Mouse (Mus musculus): Measurements from ENCODE around the gene Parm1.

Gene Parm1

DNA sequence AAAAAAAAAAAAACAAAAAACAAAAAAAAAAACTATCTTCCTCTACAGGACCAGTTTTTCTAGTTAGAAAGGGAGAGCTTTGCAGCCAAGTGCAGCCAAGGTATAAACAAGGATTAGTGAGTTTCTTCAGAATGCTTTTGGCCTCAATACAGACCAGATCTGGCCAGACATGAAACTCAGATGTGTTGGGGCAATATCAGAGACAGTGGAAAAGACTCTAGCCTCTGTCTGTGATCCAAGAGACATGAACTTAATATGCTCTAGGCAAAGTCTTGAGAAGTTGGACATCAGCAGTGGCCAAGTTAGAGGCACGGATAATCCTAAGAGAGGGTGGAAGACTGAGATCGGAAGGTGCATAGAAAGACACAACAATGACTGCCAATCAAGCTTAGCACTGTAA, 56.8 kb downstream of the Parm1 start:
- DNase-seq (ENCODE audit: low read depth, low spot score) = no peak

GRCm38 (mm10) chr5:91578924-91579323, 61.5 kb downstream of the Parm1 start:
- no peak for DNase-seq (ENCODE audit: low read depth, low spot score)

DNA sequence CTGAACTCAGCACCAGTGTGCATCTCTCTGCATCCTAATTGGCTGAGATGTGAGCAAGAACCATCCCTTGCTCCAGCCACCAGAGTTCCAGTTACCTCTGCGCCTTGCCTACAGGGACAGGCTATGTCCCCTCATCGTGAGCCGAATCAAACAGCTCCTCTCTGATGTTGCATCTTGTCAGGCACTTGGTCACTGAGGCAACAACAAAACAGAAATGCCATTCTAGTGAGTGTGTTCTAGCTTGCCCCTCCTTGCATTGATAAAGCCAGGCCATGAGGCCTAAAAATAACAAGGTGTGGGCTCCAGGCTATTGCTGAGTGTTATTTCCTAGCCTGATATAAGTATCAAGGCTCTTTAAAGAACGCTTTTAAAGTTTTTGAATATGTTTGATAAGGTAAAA, 64.4 kb downstream of the Parm1 start:
- DNase-seq (ENCODE audit: low read depth, low spot score) = no peak

DNA sequence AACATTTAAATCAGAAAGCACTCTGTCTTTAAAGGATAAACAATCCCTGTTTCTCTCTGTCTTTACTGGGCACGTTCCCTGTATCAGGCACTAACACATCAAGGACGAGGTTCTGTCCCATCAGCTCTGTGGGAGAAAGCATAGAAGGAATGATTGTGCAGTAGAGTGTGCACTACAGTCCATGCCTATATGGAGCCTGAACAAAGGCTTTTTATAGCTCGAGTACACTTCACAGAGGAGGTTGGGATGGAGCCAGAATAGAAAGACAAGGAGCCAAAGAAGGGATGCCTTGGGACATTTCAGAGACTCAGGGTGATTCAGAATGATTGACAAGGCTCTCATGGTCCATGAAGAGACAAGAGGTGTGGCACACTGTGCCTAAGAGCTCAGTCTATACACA, 68.8 kb downstream of the Parm1 start:
- DNase-seq (ENCODE audit: low read depth, low spot score) = no peak

GRCm38 (mm10) chr5:91594083-91594482, 76.7 kb downstream of the Parm1 start:
- DNase-seq (ENCODE audit: low read depth, low spot score) = no peak

DNA sequence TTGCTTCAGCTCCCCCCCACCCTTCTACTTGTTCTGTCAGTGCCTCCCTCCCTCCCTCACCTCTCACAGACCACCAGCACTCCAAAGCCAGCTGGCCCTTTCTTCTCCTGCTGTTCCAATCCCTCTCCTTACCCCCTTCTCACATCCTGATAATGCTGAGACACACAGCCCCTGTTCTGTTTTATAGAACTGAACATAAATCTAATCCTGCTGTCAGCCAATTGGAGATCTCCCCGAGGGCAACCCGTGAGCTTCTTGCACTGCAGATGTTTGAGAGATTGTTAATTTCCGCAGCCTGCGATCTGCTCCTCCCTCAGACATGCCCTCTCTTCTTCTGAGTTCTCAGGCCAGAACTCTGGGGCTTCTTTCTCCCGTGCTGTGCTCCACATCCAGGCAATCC, 79.8 kb downstream of the Parm1 start:
- DNase-seq (ENCODE audit: low read depth, low spot score) = no peak

DNA sequence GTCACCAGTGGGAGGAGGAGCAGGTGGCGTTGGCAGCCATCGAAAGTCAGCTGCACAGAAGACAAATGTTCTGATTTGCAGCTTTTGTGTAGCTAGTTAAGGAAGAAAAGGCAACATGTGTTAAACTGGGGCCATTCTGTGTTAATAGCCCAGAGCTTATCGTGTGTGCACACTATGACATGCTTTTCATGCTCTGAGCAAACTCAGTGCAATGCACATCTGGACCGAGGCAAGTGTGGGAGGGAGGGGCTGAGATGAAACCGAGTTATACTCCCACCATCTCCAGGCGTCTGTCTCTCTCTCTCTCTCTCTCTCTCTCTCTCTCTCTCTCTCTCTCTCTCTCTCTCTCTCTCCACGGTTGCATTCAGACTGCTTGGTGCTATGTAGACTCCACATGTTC, 82.4 kb downstream of the Parm1 start:
- no peak for DNase-seq (ENCODE audit: low read depth, low spot score)

GRCm38 (mm10) chr5:91603347-91603746, 85.9 kb downstream of the Parm1 start:
- DNase-seq (ENCODE audit: low read depth, low spot score) = no peak

DNA sequence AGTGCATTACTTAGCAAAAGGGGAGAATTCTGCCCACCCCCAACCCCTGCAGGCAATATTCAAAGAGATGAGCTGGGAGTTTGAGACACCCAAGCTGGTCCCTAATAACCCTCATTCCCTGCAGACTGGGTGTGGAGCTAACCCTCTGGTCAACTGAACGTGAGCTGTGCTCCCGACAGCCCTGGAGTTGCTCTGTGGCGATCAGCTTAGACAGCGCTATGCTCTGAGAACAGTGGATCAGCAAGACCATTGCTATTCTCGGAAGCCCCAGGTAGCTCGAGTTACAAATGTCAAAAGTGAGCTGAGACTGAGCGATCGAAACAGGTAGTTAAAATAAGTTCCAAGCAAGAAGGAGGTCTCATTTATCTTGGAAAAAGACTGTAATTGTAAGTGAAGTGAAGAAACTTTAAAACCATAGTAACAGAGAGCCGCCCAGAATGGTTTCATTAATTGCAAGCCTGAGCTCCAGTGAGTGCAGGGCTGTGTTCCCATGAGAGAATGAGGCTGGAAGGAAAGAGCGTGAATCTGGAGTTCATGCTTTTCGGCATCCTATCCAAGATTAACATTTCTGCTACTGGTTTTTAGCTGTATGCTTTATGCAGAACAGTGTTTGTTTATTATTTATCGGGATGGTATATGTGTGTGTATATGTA, 86.5 kb downstream of the Parm1 start:
- no peak for DNase-seq (ENCODE audit: low read depth, low spot score)

DNA sequence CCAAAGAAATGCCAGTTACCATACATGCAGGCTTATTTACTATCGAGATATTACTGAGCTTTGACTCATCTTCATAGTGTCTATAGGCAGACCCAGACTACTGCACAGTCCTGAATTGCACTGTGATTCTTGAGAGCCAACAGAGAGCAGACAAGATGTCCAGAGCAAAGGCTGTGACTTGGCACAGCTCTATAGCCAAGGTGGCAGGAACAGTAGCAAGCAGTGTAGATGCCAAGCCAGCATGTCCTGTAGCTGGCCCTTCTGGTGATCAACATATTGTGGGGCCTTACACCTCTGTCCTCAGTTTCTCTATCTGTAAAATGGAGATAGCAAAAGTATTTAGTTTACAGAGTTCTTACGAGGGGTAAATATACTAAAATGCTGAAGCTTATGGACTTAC, 89.8 kb downstream of the Parm1 start:
- DNase-seq (ENCODE audit: low read depth, low spot score) = no peak

- no peak for DNase-seq (ENCODE audit: low read depth, low spot score)
Observed at GRCm38 (mm10) chr5:91607841-91608240, 90.4 kb downstream of the Parm1 start.

DNA sequence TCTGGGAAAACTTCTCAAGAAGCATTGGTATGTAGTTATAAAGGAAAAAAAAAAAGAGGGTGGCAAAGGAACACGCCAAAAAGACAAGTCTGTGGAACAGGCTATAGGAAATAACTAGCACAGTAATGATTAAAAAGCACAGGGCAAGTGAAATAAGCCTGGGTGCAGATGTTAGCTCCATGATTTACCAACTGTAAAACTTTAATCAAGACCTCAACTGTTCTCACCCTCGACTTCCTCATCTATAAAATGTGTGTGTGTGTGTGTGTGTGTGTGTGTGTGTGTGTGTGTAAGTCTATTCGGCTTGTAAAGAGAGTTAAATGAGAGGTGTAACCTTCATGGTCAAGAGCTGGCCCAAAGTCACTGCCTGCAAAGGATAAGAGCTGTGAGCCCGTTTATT, 91.6 kb downstream of the Parm1 start:
- DNase-seq (ENCODE audit: low read depth, low spot score) = no peak

GRCm38 (mm10) chr5:91609511-91610300, 92.3 kb downstream of the Parm1 start:
- DNase-seq (ENCODE audit: low read depth, low spot score) = no peak

- no peak for DNase-seq (ENCODE audit: low read depth, low spot score)
Observed at GRCm38 (mm10) chr5:91610499-91610898, 93.1 kb downstream of the Parm1 start.

DNA sequence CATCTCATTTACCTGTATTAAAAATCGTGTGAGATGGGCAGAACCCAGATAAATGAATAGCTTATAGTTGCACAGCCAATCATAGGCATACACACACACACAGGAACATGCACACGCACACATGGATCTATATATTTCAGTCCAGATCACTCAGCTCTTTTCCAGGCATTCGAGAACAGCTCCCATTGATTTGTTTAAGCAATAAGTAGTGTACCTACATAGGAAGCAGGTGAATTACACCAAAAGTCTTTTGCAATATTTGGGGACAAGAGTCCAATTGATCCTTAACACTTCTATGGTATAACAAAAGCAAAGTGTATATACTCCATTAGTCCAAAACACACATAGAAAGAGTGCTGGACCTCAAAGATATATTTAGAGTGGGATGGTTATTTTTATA, 94.2 kb downstream of the Parm1 start:
- DNase-seq (ENCODE audit: low read depth, low spot score) = no peak

GRCm38 (mm10) chr5:91617331-91618233, 100.2 kb downstream of the Parm1 start:
- DNase-seq (ENCODE audit: low read depth, low spot score) = no peak

DNA sequence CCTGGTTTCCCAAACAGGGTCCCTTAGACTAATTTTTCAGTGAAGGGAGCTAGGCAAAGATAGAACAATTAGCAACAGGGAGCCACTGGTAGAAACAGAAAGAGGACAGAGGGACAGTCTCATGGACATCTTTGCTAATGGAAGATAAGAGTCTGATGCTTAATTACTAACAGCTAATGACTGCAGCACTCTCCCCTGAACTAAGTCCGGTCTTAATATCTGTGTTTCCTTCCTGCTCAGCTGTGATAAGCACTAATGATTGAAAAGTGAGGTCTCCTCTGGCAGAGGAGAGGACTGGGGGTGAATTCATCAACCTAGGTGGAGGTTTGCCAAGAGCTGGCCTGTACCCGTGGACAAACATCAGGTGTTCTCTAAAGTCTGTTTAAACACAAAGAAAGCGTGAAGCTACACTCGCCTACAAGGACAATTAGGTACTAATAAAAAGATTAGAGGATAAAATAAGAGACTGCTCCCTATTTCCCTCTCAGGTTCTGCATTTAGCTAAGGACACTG, 101.3 kb downstream of the Parm1 start:
- DNase-seq (ENCODE audit: low read depth, low spot score) = no peak

- DNase-seq (ENCODE audit: low read depth, low spot score) = no peak
Observed at GRCm38 (mm10) chr5:91621197-91621596, 103.8 kb downstream of the Parm1 start.

GRCm38 (mm10) chr5:91626823-91627222, 109.4 kb downstream of the Parm1 start:
- no peak for DNase-seq (ENCODE audit: low read depth, low spot score)

DNA sequence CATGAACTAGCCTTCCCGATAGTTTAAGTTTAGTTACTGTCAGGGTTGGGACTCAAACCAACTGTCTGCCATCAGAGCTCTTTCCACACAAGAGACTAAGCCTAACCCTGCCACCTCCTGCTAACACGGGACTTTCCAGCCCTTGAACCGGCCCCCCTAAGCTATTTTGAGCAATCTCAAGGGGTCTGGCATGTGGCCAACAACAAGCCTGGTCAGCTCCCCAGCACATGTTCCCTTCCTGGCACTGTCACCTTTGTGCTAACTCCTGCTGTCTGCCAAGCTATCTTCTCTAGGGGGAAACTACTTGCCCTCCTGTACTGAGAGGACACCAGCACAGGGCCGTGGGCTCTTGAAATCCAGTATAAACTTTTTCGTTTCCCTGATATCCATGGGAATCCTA, 112.1 kb downstream of the Parm1 start:
- DNase-seq (ENCODE audit: low read depth, low spot score) = no peak

DNA sequence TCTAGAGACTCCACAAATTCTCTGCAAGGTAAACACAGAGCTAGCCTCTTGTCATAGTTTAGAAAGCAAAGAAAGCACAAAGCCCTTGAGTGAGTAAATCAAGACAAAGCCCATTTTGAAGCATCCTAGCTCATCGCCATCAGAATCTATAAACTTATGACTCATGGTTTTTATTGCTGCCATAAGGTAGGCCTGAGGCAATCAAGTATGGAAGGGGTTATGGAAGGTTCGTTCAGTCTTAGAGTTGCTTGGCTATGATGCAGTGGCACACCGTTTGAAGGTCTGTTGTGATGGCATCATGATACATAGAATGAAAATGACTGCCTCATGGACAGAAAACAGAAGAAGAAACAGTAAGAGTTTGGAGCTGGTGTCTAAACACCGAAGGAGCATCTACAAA, 133.9 kb downstream of the Parm1 start:
- no peak for DNase-seq (ENCODE audit: low read depth, low spot score)

Data from retina, postnatal 7 days (tissue).